Mouse (Mus musculus) common myeloid progenitor, adult 5-6 weeks (primary cell): ENCODE results near the gene Tmem178. TPM values are rescaled to one million over a fixed set of nuclear protein-coding genes. Genes with fewer than 3 reads are reported as not detected.
A peak's percentile ranks its signal among the peaks of the same experiment; 100 is the strongest.
"Not testable (repeated sequence)": the region's sequence is repeated elsewhere in the genome, so short reads cannot be mapped to it uniquely, and the experiment has no call there.

Source experiments
- ATAC-seq: replicated peaks from 2 replicates; pipeline ENCODE4 v1.8.0; 2016; ENCODE audit warnings: low read depth, mild to moderate bottlenecking, moderate TSS enrichment, inconsistent platforms; ENCODE audit not compliant: poor library complexity, severe bottlenecking
- total RNA-seq: library from RNA; stranded (forward); fragments of 200-1000, 187-1606 nt; gene quantifications from 2 replicates; pipeline ENCODE4 v1.2.3, GENCODE M21; 2017

The Tmem178 gene
- total RNA-seq, 1 experiment from 2014 or later = not detected

DNA sequence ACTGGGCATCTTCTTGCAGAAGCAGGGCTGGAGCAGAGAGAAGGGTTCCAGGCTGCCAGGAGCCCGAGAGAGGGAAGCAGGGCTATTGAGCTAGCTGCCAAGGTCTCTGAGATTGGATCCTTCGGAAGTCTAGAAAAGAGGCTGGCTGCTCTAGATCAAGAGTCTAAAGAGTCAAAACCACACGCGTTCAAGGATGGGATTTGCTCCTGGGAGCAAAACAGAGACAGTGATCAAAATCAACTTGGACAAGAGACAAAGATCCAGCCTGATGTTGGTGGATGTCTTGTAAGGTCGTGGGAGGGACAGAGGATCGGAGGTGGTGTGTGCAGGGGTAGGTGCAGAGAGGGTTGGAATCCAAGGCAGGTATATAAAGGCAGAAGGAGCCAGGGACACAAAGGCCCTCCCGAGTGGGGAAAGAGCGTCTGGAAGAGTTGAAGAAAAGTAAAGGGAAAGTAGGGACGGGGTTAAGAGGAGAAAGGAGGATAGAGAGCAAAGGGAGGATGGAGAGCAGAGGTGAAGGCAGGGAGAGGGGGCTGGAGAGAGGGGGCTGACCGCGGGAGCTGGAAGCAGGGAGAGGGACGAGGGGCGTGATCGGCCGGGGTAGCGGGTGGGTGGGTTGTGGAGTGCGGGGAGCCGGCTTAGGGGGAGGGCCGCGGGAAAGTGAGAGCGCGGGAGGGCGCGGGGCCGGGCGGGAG is 450 bp upstream of the Tmem178 start:
- no peak; the same call in 1 of the 2 replicates for ATAC-seq

DNA sequence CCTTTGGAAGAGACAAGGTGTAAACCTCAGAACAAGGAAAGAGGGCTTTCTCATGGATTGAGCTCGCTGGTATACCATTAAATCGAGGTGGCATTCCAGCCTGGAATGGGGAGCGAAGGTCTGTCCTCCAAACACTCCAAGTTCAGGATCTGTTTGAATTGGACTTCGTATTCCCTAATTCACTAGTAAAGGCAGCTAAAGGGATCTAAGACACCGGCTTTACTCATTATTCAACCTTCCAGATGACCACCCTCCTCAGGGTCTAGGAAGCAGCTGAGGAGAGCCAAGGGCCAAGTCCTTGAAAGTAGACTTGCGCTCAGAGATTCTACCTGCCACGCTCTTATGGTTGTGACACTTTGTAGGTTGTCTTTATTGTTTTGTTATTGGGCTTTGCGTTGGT is 1.1 kb downstream of the Tmem178 start:
- not testable (repeated sequence) for ATAC-seq

DNA sequence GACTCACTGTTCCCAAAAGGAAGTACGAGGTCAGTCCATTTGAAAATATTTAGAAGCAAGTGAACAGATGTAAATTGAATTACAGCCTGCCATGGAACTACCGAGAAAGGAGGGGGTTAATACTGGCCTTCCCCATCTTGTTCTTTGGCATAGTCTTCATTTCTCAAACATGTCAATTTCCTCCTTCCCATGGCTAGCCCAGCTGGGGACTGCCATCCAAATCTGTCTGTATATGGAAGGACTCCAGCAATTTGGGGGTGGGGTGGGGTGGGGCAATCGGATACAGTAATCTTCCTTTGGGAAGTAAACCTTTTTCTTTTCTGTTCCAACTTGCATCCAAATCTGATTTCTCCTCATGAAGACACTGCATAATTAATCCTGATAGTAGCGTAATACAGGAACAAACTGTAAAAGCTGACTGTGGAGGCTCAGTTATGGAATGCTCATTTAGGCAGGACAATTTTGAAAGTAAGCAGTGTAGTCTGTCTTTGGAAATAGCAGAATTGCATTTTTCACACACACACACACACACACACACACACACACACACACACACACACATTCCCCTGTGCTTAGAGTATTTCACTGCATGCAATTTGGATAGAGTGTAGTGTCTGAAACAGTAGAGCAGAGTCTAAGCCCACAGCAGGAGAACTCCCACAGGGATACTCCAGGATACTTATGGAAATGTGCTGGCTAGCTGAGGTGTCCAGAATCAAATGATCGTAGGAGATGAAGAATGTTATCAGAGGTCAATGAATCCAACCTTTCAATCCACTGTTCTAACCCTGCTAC is 1.9 kb downstream of the Tmem178 start:
- no peak for ATAC-seq

DNA sequence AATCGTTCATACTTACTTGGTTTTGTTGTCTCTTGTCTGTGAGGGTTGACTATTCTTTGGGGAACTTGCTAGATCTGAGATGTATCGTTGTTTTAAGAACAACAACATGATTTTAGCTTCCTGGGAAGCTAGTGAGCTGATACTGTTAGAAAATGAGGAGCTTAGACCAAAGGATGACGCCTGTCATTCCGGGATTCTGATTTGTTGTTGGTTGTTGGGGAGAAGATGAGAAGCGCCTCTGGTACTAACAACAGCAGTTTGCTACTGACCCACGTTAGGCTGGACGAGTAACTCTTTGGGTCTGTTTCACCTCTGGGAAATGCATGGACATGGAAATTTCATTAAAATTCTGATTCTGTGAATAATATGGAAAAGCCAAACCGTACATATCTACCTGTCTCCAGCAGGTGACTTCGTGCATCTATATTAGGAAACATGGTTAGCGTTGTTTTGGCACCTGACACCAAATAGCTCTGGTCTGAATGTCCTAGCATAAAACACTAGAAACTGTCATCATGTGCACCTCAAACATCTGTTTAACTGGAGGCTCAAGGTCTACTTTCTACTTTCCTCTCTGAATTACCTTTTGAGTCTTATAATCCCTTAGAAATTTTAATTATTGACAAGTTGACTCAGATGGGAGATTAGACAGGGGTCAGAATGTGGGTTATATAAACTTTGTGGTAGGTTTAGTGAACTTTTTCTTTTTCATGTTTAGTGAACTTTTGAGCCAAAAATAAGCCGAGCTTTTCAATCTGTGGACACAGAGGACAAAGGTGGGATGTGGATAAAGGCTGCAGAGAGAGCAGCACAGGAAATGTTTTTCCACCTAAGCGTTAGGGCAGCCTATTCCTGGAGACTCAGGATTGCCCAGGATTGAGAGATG is 2.9 kb downstream of the Tmem178 start:
- ATAC-seq = no peak

DNA sequence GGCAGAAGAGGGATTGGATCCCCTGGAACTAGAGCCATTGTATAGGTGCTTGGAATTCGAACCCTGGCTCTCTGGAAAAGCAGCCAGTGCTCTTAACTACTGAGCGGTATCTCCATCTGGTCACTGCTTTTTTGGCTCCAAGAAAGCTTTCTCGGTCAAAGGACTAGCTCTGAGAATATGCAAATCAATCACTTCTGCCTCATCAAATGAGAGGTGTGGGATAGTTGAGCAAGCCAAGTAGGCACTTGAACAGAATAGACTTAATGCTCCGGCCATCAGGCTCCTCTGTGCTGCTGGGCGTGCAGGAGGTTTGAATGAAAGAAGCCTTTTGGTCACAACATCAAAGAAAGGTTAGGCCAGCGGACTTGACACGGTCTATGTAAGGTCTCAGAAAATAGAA is 5.0 kb downstream of the Tmem178 start:
- ATAC-seq = no peak

DNA sequence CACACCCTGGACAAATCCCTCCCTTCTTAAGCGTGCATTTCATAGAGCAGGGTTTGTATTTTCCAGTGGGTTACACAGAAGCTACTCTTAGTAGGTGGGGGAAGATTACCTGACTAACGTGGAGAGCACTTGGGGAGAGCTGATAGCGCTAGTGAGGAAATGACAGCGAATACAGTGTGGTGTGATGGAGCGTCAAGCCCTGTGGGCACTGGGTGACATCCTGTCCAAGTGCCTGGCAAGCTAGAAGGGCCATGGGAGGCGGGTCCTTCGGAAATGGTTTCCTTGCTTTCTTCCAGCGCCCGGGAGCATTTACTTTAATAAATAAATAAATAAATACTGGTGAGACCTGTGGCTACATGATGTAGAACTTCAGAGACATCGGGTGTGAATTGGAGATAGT is 5.5 kb downstream of the Tmem178 start:
- no peak for ATAC-seq

DNA sequence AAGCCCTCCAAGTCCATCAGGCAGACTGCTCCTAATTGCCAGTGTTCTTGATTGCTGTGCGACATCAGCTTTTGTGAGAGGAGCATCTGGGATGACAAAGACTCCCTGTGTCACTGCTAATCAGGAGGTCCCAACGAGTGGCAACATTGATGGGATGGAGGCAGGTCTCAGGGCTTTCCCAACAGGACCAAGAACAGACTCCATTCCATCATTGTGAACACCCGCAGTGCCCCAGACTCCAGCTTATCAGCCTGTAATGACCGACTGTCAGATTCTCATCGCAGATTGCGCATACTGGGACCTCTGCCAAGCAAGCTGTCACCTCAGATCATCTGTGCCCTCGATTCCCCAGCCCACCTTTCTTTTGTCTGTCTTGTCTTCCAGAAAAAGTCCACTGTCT is 7.9 kb downstream of the Tmem178 start:
- ATAC-seq = no peak

DNA sequence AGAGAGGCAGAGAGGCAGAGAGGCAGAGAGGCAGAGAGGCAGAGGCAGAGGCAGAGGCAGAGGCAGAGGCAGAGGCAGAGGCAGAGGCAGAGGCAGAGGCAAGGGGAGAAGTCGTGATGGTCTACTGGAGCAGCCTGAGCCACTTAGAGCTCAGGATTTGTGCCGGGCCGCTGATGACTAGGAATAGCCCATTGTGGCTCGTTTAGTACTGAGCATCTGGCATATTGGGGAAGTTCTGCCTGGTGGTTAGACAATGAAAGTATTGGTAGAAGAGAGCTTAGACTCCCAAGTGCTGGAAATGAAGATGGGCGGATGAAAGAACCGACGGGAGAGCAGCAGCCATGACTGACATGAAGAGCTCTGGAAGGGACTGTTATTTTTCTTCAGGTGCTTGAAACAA is 11.0 kb downstream of the Tmem178 start:
- peak; percentile 29; the same call in 1 of the 2 replicates for ATAC-seq

DNA sequence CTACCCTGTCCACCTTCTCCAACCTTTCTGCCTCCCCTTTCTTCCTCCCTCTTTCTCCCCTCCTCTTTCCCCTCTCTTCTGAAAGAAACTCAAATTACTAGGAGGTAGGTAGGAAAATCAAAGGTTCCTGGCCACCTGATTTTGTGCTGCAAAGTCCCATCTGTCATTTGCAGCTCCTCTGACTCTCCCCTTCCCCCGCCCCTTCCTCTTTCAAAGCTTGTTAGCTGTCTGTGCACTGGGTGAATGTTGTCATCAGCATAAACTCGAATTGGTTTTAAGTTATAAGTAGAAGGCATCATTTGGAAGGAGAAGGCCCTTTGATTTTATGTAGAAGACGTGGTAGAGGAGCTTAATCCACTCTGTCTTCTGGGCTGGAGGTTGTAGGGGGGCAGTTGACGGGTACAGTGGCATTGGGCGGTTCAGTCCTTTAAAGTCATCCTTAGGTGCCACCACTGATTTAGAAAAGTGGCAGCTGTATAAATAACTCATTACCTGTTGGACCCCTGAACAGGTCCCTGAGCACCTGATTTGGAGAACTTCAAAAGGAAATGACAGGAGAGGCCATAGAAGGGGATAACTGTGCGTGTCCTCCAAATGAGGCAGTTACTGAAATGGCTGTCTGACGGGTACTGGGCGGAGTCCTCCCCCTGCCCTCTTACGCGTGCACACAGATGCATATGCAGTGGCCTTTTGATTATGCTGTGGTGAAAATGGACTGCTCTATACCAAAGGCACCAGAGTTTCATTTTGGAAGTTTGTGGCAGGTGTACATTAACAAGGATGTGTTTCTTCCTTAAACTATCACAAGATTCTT is 11.8 kb downstream of the Tmem178 start:
- ATAC-seq = 0 out of 2 replicates have a peak, but pooled peaks have one; percentile 29

DNA sequence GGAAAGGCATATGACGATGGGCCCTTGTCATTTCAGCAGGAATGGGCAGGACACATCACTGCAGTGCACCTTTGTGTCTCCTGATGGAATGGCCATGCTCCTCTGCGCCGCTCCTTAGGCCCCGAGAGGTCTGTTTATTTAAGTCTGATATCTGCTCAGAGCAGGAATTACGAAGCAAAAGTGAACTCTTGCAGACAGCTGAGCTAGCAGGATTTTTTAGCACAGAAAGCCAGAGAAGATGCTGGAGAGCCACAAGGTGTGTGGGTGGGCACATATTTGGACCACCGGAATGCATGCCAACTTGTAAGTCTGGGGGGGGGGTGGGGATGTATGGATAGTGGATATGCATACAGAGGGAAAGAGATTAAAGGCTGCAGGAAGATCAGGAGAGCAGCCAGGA is 13.9 kb downstream of the Tmem178 start:
- no peak for ATAC-seq

DNA sequence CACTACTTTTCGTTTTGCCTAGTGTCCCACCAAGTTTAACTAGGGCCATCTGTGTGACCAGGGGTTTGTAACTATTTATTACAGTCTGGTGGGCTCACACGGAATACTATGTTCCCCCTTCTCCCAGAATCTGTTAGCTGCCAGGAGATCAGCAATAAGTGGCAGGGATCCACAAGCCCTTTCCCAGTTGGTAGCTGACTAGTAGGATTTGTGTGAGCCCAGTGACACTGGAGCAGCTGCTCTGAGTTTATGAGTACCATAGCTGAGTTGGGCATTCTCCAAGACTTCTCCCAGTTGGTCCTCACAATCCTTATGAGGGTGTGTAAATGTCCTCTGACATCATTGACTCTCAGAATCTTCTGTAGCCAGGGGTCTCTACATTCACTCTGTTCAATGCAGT is 15.4 kb downstream of the Tmem178 start:
- no peak for ATAC-seq

DNA sequence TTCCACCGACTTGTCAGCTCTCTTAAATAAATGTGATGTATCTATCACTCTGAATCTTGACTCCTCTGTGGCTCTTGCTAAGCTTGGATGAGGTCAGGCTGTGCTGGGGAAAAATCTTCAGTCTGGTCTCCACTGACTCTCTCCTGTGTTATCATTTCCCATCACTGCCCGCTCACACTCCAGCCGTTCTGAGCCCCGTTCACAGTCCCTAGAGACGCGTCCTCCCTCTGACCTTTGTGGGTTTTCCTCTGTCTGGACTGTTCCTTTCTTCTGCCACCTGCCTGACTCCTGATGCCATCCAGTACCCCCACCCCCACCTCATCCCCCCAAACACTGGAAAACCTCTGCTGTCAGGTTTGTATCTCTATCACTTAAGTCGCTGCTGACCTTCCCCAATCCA is 23.0 kb downstream of the Tmem178 start:
- no peak for ATAC-seq

DNA sequence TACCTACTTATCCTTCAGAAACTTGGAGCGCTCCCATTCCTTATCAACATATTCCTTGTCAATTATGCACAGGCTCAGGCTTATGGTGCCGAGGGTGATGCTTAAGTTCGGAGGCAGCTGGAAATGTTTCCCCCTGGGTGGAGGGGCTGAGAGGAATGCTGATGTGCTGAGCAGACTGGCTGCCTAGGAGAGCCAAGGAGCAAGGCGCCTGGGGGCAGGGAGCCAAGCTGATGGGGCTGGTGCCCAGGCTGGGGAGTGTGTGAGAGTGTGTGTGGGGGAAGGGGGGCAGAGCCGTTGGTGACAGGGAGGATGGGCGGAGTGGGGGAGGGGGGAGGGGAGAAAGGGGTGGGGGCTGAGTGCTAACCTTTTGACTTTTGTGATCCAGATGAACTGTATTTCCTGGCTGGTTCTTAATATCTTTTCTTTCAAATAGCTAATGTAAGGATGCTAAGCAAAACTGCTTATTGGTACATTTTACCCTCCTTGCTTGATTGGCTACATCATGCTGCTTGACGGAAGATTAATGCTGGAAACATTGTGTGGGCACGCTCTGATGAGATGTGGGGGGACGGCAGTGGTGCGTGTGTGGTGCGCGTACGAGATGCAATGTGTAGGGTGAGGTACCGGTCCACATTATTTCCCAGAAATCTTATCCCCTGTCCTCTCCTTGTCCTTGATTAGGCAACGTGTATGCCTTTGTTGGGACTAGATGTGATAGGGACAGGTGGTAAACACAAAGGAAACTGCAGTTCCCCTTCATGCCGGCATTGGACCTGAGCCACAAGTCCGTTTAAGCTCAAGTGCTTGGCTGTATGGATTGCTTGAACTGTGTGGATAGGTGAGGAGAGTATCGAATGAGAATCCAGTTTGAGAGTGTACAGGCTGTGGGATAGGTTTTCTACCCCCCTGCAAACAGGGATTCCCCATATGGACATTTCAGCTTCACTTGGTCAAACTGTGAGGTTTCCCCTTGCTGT is 25.5 kb downstream of the Tmem178 start:
- ATAC-seq = no peak

DNA sequence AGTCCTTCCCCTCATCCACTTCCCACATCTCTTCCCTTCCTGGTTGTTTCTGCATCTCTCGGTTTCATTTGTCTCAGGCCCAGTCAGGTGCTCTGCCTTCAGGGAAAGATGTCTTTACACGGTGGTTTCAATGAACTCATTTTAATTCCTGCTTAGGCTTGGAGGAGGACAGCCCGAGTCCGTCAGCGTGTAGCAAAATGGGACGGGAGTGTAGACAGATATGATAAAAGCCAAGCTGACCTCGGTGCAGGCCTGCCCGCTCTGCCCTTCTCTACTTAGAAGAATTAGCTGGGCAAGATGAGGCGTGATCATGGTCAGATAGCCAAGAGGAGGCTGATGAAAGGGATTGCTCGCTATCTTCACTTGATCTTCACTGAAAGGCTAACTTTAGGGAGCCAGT is 26.3 kb downstream of the Tmem178 start:
- no peak for ATAC-seq

DNA sequence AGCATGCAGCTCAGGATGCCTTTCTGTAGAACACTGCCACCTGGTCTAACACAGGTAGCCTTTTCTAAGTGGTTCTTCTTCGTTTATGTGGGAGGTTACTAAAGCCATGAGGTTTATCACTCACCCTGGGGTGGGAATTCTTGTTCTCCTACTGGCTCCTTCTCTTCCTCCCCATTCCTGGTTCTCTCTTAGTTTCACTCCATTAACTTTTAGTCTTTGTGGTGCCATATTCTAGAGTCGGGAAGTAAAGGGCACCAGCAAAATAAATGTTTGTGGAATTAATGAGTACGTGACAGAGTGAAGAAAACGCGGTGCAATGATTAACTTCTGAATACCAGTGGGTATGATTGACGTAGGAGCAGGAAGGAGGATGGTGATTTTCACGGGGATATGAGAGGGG is 28.5 kb downstream of the Tmem178 start:
- ATAC-seq = no peak

DNA sequence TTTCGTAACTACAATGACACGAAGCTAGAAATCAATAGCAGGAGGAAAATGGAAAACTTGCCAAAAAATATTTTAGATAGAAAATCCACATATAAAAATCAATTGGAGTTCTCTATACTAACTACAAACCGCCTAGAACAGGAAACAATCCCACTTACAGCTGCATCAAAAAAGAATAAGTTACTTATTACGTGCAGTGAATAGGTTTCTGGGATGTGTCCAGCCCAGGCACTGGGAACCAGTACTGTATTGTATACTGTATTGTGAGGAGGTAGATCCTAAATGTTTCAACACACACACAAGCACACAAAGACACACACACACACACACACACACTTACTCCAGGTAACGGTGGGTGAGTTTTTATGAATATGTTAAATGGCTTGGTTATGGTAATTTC is 32.8 kb downstream of the Tmem178 start:
- ATAC-seq = no peak

DNA sequence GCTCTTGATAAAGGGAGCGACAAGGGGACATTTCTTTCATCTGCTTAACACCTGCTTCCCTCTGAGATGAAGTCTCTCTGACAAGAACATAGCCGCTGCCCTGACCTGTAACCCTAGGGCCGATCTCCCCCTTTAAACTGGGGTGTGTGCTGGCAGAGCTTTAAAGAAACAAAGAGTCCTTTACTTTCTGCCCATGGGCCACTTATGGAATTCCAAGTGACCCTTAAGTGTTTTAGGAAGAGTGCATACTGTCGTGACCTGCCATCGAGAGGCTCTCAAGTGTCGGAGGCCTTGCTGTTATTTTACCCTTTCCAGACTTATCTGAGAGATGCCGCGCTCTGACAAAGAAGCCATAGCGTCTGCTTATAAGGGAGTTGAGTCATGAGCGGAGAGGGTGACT is 35.7 kb downstream of the Tmem178 start:
- ATAC-seq = no peak

DNA sequence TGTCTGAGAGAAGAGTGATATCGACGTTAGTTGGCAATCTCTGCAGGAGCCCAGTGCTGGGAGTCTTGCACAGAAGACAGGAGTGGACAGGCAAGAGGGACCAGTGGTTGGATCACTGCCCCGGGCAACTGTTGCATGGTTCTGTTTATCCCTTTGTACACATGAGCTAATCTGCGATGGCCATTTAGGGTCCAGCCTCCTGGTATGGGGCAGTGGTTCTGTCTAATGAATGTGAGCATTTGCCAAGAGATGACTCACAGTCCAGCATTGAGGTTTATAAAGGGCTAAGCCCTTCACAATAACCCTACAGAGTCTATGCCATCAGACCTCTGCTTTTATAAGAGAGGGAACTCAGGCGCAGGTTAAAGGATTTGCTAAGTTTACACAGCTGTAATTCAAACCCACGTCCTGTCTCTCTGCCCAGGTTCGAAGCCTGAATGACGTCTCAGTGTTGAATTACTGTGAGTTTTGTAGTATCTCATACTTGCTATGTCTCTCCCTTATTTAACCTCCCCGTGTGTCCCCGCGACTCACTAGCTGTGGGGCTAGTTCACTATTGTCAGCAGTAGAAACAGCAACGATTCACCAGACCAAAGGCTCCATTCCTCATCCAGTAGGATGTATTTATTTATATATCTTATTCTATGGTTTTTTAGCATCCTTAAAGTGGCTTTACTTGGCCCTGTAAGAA is 37.4 kb downstream of the Tmem178 start:
- no peak for ATAC-seq
